Mouse (Mus musculus) hindbrain, postnatal 0 days (tissue): ENCODE results near the gene Gm21987. TPM values are rescaled to one million over a fixed set of nuclear protein-coding genes. Genes with fewer than 3 reads are reported as not detected.

Experiments
- ATAC-seq: fragments of 200-750 bp; cut with Nextera tagmentation; 2 replicates; pipeline ENCODE4 v1.8.0; 2017; ENCODE audit warnings: mild to moderate bottlenecking, moderate TSS enrichment, moderate library complexity
- DNase-seq: peaks from one replicate; pipeline ENCODE4 v3.0.0-alpha.2; 2015; ENCODE audit warnings: low spot score
- H3K27ac ChIP-seq: fragments of 300-500 bp; sonication (generic); 2 replicates; pipeline ENCODE4 v1.5.1; 2014; ENCODE audit warnings: mild to moderate bottlenecking
- H3K27me3 ChIP-seq: fragments of 300-500 bp; sonication (generic); 2 replicates; pipeline ENCODE4 v1.6.1; 2014; ENCODE audit warnings: low read length, mixed read lengths; ENCODE audit not compliant: insufficient read depth
- H3K36me3 ChIP-seq: fragments of 300-500 bp; sonication (generic); 2 replicates; pipeline ENCODE4 v1.6.1; 2014; ENCODE audit warnings: low read length, mixed read lengths; ENCODE audit not compliant: insufficient read depth
- H3K4me1 ChIP-seq: fragments of 300-500 bp; sonication (generic); 2 replicates; pipeline ENCODE4 v1.6.1; 2014; ENCODE audit warnings: antibody characterized with exemption, low read length, mixed read lengths; ENCODE audit not compliant: insufficient read depth
- H3K4me2 ChIP-seq: fragments of 300-500 bp; sonication (generic); 2 replicates; pipeline ENCODE4 v1.6.1; 2014; ENCODE audit warnings: low read depth, mild to moderate bottlenecking, low read length, moderate library complexity, mixed read lengths
- H3K4me3 ChIP-seq: fragments of 300-500 bp; sonication (generic); 2 replicates; pipeline ENCODE4 v1.5.1; 2014; ENCODE audit warnings: low read length
- H3K9ac ChIP-seq: fragments of 300-500 bp; sonication (generic); replicated peaks from 2 replicates; pipeline ENCODE4 v1.6.1; 2014; ENCODE audit warnings: mild to moderate bottlenecking, low read length, moderate library complexity, mixed read lengths
- H3K9me3 ChIP-seq: fragments of 300-500 bp; sonication (generic); 2 replicates; pipeline ENCODE4 v1.6.1; 2016; ENCODE audit warnings: low read length, mixed read lengths
- CTCF ChIP-seq: IDR thresholded peaks from 2 replicates; pipeline ENCODE4 v1.5.1; 2016; ENCODE audit warnings: antibody characterized with exemption, control low read depth, low read depth
- WGBS: fragments of 180-500 bp; shearing (Covaris S2); extraction: QIAGEN DNeasy Blood & Tissue Kit; methylation state at CpG from one replicate; pipeline ENCODE4 v1.1.7; 2014; 5-methylcytosine and 5-hydroxymethylcytosine counted together
- polyA plus RNA-seq: library from polyadenylated mRNA; unstranded; fragments of >200 nt; fragmentation: Nextera tagmentation; extraction: Ambion mirVana; gene quantifications from 2 replicates; pipeline ENCODE4 v1.2.1, GENCODE M21; 2015
- total RNA-seq: library from RNA; depleted of rRNA; stranded (reverse); fragments of >200 nt; gene quantifications from 2 replicates; pipeline ENCODE4 v1.2.3, GENCODE M21; 2014; rRNA removed

The Gm21987 gene
- total and polyA plus RNA-seq, 2 experiments from 2014 or later: not detected

DNA sequence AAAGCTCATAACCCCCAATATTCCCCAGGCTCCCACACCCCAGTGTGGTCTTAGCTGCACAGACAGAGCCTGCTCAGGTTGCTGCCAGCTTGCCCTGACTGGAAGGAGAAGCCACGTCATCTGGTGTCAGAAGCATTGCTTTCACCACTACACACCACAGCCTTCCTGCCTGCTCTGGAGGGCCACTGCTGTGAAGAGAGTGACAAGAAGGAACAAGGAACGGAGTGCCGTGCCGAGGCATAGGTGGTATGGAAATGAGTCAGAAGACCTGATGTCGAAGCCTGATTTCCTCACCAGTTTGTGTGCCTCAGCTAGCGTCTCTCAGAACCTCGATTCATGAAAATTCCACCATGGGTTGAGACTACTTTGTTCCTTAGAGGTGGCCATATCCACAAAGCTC is 56.8 kb downstream of the Gm21987 start:
- Histone ChIP-seq H3K4me3 (no peak overlapping the region), H3K9me3 (no peaks in the 10 kb centered on the region), H3K9ac (no peak overlapping the region), H3K27ac (no peak overlapping the region), H3K4me2 (no peak overlapping the region), H3K4me1 (peaks cover 8% of the 10 kb centered on the region), H3K36me3 (no peaks in the 10 kb centered on the region), H3K27me3 (no peaks in the 10 kb centered on the region)
- no peak for TF ChIP-seq CTCF
- WGBS: 84% methylated on average over 7 of the region's 7 CpGs
- DNase-seq (no peak), ATAC-seq (no peak)

DNA sequence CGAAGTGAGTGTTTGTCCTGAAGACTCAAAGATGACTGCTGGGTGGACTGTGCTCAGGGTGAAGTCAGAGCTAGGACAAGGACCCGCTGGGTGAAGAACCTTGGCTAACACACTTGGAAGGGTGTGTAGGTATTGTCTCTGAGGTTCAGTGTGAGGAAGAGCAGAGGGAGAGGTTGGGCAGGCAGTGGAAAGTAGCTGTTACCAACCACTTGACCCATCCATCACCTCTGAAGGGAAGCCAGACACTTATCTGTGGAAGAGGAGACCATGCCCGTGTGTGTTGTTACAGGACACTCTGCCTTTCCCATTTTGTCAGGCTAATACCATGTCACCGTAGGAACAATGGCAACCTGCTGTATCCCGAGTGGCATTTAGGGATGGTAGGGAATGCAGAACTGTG is 59.5 kb downstream of the Gm21987 start:
- WGBS: 68% methylated on average over 5 of the region's 5 CpGs
- Histone ChIP-seq H3K4me1 (no peaks in the 10 kb centered on the region), H3K27ac (no peak overlapping the region), H3K4me3 (no peak overlapping the region), H3K36me3 (no peaks in the 10 kb centered on the region), H3K9me3 (no peaks in the 10 kb centered on the region), H3K9ac (no peak overlapping the region), H3K4me2 (no peak overlapping the region), H3K27me3 (no peaks in the 10 kb centered on the region)
- DNase-seq (no peak), ATAC-seq (no peak)
- TF ChIP-seq CTCF: no peak

DNA sequence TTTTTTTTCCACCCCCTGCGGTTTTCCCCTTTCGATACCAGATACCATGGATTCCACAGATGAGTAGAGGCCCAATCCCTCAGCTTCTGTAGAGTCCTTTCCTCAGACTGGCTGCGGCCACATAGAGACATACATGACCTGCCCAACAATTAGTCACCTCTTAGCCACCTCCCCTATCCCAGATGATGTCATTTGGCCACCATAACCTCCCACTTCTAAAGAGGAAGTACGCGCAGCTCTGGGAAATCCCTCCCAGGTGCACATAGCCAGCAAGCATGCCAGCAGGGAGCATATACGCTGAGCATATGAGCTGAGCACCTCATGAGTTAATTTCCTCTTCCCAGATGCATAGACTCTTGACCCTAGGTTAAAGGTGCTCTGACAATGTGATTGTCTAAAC is 59.9 kb downstream of the Gm21987 start:
- no peak overlapping the region for H3K27ac ChIP-seq
- no peaks in the 10 kb centered on the region for H3K27me3 ChIP-seq
- H3K4me2 ChIP-seq: no peak overlapping the region
- no peaks in the 10 kb centered on the region for H3K9me3 ChIP-seq
- no peak overlapping the region for H3K9ac ChIP-seq
- TF ChIP-seq CTCF: no peak
- DNase-seq (no peak), ATAC-seq (no peak)
- no peaks in the 10 kb centered on the region for H3K36me3 ChIP-seq
- WGBS: 83% methylated on average over 6 of the region's 6 CpGs
- H3K4me3 ChIP-seq: no peak overlapping the region
- H3K4me1 ChIP-seq: no peaks in the 10 kb centered on the region

DNA sequence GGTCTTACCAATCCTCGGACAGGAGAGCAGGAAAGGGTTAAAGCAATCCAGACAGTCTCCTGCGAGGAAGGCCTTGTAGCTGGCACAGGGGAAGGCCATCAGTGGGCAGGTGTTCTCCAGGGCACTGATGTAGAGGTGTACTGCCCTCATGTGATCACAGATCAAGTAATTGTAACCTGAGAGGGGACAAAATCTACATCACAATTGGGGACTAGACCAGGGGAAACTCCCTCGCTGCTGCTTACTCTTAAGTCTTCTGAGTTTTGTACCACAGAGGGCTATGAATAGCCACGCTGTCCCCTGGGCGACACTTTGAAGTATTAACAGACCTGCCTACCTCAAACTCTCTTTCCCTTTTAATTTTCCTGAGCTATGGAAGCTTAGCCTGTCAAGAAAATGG is 60.7 kb downstream of the Gm21987 start:
- H3K27me3 ChIP-seq: no peaks in the 10 kb centered on the region
- H3K9ac ChIP-seq: no peak overlapping the region
- no peak overlapping the region for H3K4me3 ChIP-seq
- no peak for ATAC-seq
- H3K9me3 ChIP-seq: no peaks in the 10 kb centered on the region
- H3K4me2 ChIP-seq: no peak overlapping the region
- no peak for TF ChIP-seq CTCF
- H3K36me3 ChIP-seq: no peaks in the 10 kb centered on the region
- DNase-seq: no peak
- H3K27ac ChIP-seq: no peak overlapping the region
- 41% methylated on average over 5 of the region's 5 CpGs for WGBS
- no peaks in the 10 kb centered on the region for H3K4me1 ChIP-seq

DNA sequence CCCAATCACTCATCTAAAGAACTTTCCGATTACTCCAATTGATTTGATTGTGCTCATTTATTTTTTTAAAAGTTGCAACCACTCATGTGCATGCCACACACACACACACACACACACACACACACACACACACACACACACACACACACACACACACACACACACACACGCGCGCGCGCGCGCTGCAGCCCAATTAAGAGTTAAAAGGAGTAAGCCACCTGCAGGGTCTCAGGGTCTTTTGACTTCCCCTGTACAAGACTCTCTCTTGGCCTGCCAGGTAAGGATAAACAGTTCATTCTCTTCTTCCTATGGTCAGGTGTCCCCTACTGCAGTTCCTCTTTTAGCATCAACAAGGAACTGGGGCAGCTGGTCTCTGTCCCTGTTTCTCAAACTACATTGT is 61.6 kb downstream of the Gm21987 start:
- H3K27ac ChIP-seq: no peak overlapping the region

More for the DNA sequence above, 61.6 kb downstream of the Gm21987 start:
- WGBS: 92% methylated on average over 8 of the region's 8 CpGs
- Histone ChIP-seq H3K9me3 (no peaks in the 10 kb centered on the region), H3K9ac (no peak overlapping the region), H3K4me1 (no peaks in the 10 kb centered on the region), H3K4me3 (no peak overlapping the region), H3K4me2 (no peak overlapping the region), H3K36me3 (no peaks in the 10 kb centered on the region), H3K27me3 (no peaks in the 10 kb centered on the region)
- no peak for TF ChIP-seq CTCF
- no peak for DNase-seq
- no peak for ATAC-seq

Other genes starting within 250 kb of the Gm21987 start
- not detected in 2 replicates for gene Nr1i2, start 52.2 kb upstream of the Gm21987 start, total RNA-seq
- gene Nr1i2, start 52.2 kb upstream of the Gm21987 start, polyA plus RNA-seq: 0.05 TPM in 1 of 2 replicates, not detected in the other
- gene Maats1, start 4.9 kb upstream of the Gm21987 start, total RNA-seq: 1.4 TPM in 2 replicates
- gene Maats1, start 4.9 kb upstream of the Gm21987 start, polyA plus RNA-seq: 0.86 and 1.4 TPM in 2 replicates
- gene Cox17, start within 50 bp of the Gm21987 start, total RNA-seq: 12.2 and 24.5 TPM in 2 replicates
- gene Cox17, start within 50 bp of the Gm21987 start, polyA plus RNA-seq: 78.5 and 90.1 TPM in 2 replicates
- 0.10 and 0.40 TPM in 2 replicates for gene Popdc2, start 15.2 kb downstream of the Gm21987 start, total RNA-seq
- gene Popdc2, start 15.2 kb downstream of the Gm21987 start, polyA plus RNA-seq: 0.83 and 1.0 TPM in 2 replicates
- gene Pla1a, start 86.1 kb downstream of the Gm21987 start, total RNA-seq: 0.36 and 1.7 TPM in 2 replicates
- gene Pla1a, start 86.1 kb downstream of the Gm21987 start, polyA plus RNA-seq: 1.0 and 1.3 TPM in 2 replicates
- 47.0 and 51.2 TPM in 2 replicates for gene Adprh, start 105.7 kb downstream of the Gm21987 start, total RNA-seq
- 131 and 134 TPM in 2 replicates for gene Adprh, start 105.7 kb downstream of the Gm21987 start, polyA plus RNA-seq
- 0.16 and 0.43 TPM in 2 replicates for gene Cd80, start 108.5 kb downstream of the Gm21987 start, total RNA-seq
- 0.24 and 0.32 TPM in 2 replicates for gene Cd80, start 108.5 kb downstream of the Gm21987 start, polyA plus RNA-seq
- 18.0 and 24.1 TPM in 2 replicates for gene Timmdc1, start 175.6 kb downstream of the Gm21987 start, total RNA-seq
- 26.3 and 27.9 TPM in 2 replicates for gene Timmdc1, start 175.6 kb downstream of the Gm21987 start, polyA plus RNA-seq
- 35.8 and 48.5 TPM in 2 replicates for gene Poglut1, start 203.2 kb downstream of the Gm21987 start, total RNA-seq
- 37.1 and 40.4 TPM in 2 replicates for gene Poglut1, start 203.2 kb downstream of the Gm21987 start, polyA plus RNA-seq
- 13.5 and 27.2 TPM in 2 replicates for gene Tmem39a, start 211.7 kb downstream of the Gm21987 start, total RNA-seq
- gene Tmem39a, start 211.7 kb downstream of the Gm21987 start, polyA plus RNA-seq: 15.4 and 17.6 TPM in 2 replicates